Mouse (Mus musculus) B cell, adult 2 months (primary cell): ENCODE measurements at regions not wholly inside any gene's neighbourhood (a gene's known extent, or its start where the extent isn't known, plus 50 kb on each side); places are given as distances from the start of the nearest gene placed in this dataset.

ENCODE experiments used
- DNase-seq, 2 experiments: peaks; one replicate each; pipeline ENCODE4 v3.0.0; 2022

- no peak for DNase-seq
Observed at GRCm38 (mm10) chr10:98311403-98311802, 584.8 kb upstream of the C030005K15Rik start.

- no peak for DNase-seq
Observed at GRCm38 (mm10) chr10:98318416-98318815, 591.9 kb upstream of the C030005K15Rik start.

GRCm38 (mm10) chr10:98323846-98324245 lies 590.4 kb upstream of the Atp2b1 start:
- no peak for DNase-seq

GRCm38 (mm10) chr10:98324591-98324990 lies 589.6 kb upstream of the Atp2b1 start:
- no peak for DNase-seq

- no peak for DNase-seq
Observed at GRCm38 (mm10) chr10:98325720-98326119, 588.5 kb upstream of the Atp2b1 start.

GRCm38 (mm10) chr10:98332682-98333081 lies 581.5 kb upstream of the Atp2b1 start:
- no peak for DNase-seq

GRCm38 (mm10) chr10:98333411-98334067 lies 580.7 kb upstream of the Atp2b1 start:
- no peak for DNase-seq

- DNase-seq = no peak
Observed at GRCm38 (mm10) chr10:98343827-98344226, 570.4 kb upstream of the Atp2b1 start.

GRCm38 (mm10) chr10:98349466-98349865 lies 564.7 kb upstream of the Atp2b1 start:
- no peak for DNase-seq

- no peak for DNase-seq
Observed at GRCm38 (mm10) chr10:98350318-98350926, 563.8 kb upstream of the Atp2b1 start.

- DNase-seq = no peak
Observed at GRCm38 (mm10) chr10:98352061-98352460, 562.1 kb upstream of the Atp2b1 start.

GRCm38 (mm10) chr10:98354486-98354885 lies 559.7 kb upstream of the Atp2b1 start:
- DNase-seq = no peak

- DNase-seq = no peak
Observed at GRCm38 (mm10) chr10:98364604-98365003, 549.6 kb upstream of the Atp2b1 start.

GRCm38 (mm10) chr10:98372561-98372960 lies 541.6 kb upstream of the Atp2b1 start:
- no peak for DNase-seq

- no peak for DNase-seq
Observed at GRCm38 (mm10) chr10:98373314-98373713, 540.9 kb upstream of the Atp2b1 start.

- DNase-seq = no peak
Observed at GRCm38 (mm10) chr10:98374684-98375083, 539.5 kb upstream of the Atp2b1 start.

- no peak for DNase-seq
Observed at GRCm38 (mm10) chr10:98388543-98388942, 525.7 kb upstream of the Atp2b1 start.

- no peak for DNase-seq
Observed at GRCm38 (mm10) chr10:98399864-98400263, 514.3 kb upstream of the Atp2b1 start.

GRCm38 (mm10) chr10:98417807-98418743 lies 496.1 kb upstream of the Atp2b1 start:
- no peak for DNase-seq

GRCm38 (mm10) chr10:98424450-98424849 lies 489.8 kb upstream of the Atp2b1 start:
- no peak for DNase-seq

- no peak for DNase-seq
Observed at GRCm38 (mm10) chr10:98434974-98435373, 479.2 kb upstream of the Atp2b1 start.

- no peak for DNase-seq
Observed at GRCm38 (mm10) chr10:98461538-98461937, 452.7 kb upstream of the Atp2b1 start.

GRCm38 (mm10) chr10:98474581-98474980 lies 439.6 kb upstream of the Atp2b1 start:
- DNase-seq = no peak
